Mouse (Mus musculus): ENCODE data around the gene Cartpt. TPM values are rescaled to one million over a fixed set of nuclear protein-coding genes. Genes with fewer than 3 reads are reported as not detected.
"Not testable (repeated sequence)": the region's sequence is repeated elsewhere in the genome, so short reads cannot be mapped to it uniquely, and the experiment has no call there.

Gene Cartpt
- polyA plus RNA-seq, 1 experiment from 2014 or later: not detected

DNA sequence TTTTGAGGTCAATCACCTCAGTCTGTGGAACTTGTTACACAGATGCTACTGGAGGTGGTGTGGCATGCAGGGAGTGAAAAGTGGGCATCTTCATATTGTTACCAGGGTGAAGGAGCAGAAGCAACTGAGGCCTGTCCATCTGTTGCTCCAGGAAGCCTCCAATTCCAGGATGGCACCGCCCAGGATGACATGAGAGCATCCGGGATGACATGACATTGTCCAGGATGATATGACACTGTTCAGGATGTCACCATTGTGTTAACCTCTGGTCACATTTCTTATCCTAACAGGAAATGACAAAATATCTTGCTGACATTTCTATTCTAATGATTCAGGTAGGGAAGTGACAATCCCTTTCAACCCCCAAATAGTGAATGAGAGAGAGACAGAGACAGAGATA, 47.8 kb downstream of the Cartpt start:
- 74% methylated on average over 2 of the region's 2 CpGs for WGBS (ENCODE audit: insufficient replicate concordance)
- Histone ChIP-seq H3K4me2 (ENCODE audit: low read depth, low read length) (no peak overlapping the region), H3K4me3 (ENCODE audit: low read depth, low read length) (no peak overlapping the region), H3K36me3 (replicated peaks; ENCODE audit: insufficient read depth, low read length) (no peaks in the 10 kb centered on the region), H3K4me1 (ENCODE audit: insufficient read depth) (no peaks in the 10 kb centered on the region), H3K27me3 (ENCODE audit: insufficient read depth, low read length) (0 out of 2 replicates have a peak, but pooled peaks cover 3% of the 10 kb centered on the region), H3K9me3 (ENCODE audit: low read length) (no peaks in the 10 kb centered on the region), H3K9ac (replicated peaks) (no peak overlapping the region), H3K27ac (ENCODE audit: low read depth) (no peak overlapping the region)
- no peak for TF ChIP-seq EP300 (IDR thresholded peaks at IDR 0.05; ENCODE audit: low read depth)
- TF ChIP-seq CTCF (IDR thresholded peaks at IDR 0.05; ENCODE audit: low read depth): no peak
- no peak for DNase-seq
- no peak for ATAC-seq

- not testable (repeated sequence) for H3K9me3 ChIP-seq (ENCODE audit: low read length)
These were observed 48.5 kb downstream of the Cartpt start for GRCm38 (mm10) chr13:99852416-99852815.

GRCm38 (mm10) chr13:99851026-99851425, 49.9 kb downstream of the Cartpt start:
- Histone ChIP-seq H3K4me1 (ENCODE audit: insufficient read depth) (no peaks in the 10 kb centered on the region), H3K36me3 (replicated peaks; ENCODE audit: insufficient read depth, low read length) (no peaks in the 10 kb centered on the region), H3K27me3 (ENCODE audit: insufficient read depth, low read length) (0 out of 2 replicates have a peak, but pooled peaks cover 3% of the 10 kb centered on the region), H3K4me2 (ENCODE audit: low read depth, low read length) (no peak overlapping the region), H3K27ac (ENCODE audit: low read depth) (no peak overlapping the region), H3K9ac (replicated peaks) (no peak overlapping the region), H3K9me3 (ENCODE audit: low read length) (no peaks in the 10 kb centered on the region), H3K4me3 (ENCODE audit: low read depth, low read length) (no peak overlapping the region)
- 25% methylated on average over 4 of the region's 4 CpGs for WGBS (ENCODE audit: insufficient replicate concordance)
- no peak for TF ChIP-seq CTCF (IDR thresholded peaks at IDR 0.05; ENCODE audit: low read depth)
- DNase-seq (no peak), ATAC-seq (no peak)

More at GRCm38 (mm10) chr13:99852416-99852815, 48.5 kb downstream of the Cartpt start:
- H3K4me3 ChIP-seq (ENCODE audit: low read depth, low read length); ATAC-seq; H3K4me2 ChIP-seq (ENCODE audit: low read depth, low read length); H3K36me3 ChIP-seq (replicated peaks; ENCODE audit: insufficient read depth, low read length); DNase-seq; H3K4me1 ChIP-seq (ENCODE audit: insufficient read depth); H3K27ac ChIP-seq (ENCODE audit: low read depth); H3K9ac ChIP-seq (replicated peaks); H3K27me3 ChIP-seq (ENCODE audit: insufficient read depth, low read length): not testable (repeated sequence)
- WGBS (ENCODE audit: insufficient replicate concordance): 61% methylated on average over 3 of the region's 3 CpGs

GRCm38 (mm10) chr13:99849597-99849996, 51.3 kb downstream of the Cartpt start:
- WGBS (ENCODE audit: insufficient replicate concordance): 33% methylated on average over 15 of the region's 15 CpGs

More at GRCm38 (mm10) chr13:99849597-99849996, 51.3 kb downstream of the Cartpt start:
- Histone ChIP-seq H3K4me1 (ENCODE audit: insufficient read depth) (no peaks in the 10 kb centered on the region), H3K9me3 (ENCODE audit: low read length) (no peaks in the 10 kb centered on the region), H3K27me3 (ENCODE audit: insufficient read depth, low read length) (0 out of 2 replicates have a peak, but pooled peaks cover 3% of the 10 kb centered on the region), H3K4me2 (ENCODE audit: low read depth, low read length) (no peak overlapping the region), H3K9ac (replicated peaks) (no peak overlapping the region), H3K4me3 (ENCODE audit: low read depth, low read length) (no peak overlapping the region), H3K27ac (ENCODE audit: low read depth) (no peak overlapping the region), H3K36me3 (replicated peaks; ENCODE audit: insufficient read depth, low read length) (no peaks in the 10 kb centered on the region)
- no peak for ATAC-seq
- DNase-seq: no peak
- TF ChIP-seq CTCF (IDR thresholded peaks at IDR 0.05; ENCODE audit: low read depth) (peak; percentile 46; the same call in 1 of the 2 replicates), EP300 (IDR thresholded peaks at IDR 0.05; ENCODE audit: low read depth) (no peak)

Other genes starting within 250 kb of the Cartpt start
- gene Mccc2, start 114.5 kb upstream of the Cartpt start, polyA plus RNA-seq (2015; fragmentation: Nextera tagmentation; extraction: Ambion mirVana): 32.5 and 35.7 TPM in 2 replicates
- gene Bdp1, start 203.0 kb upstream of the Cartpt start, polyA plus RNA-seq (2015; fragmentation: Nextera tagmentation; extraction: Ambion mirVana): 7.3 and 9.1 TPM in 2 replicates
- 15.1 and 15.5 TPM in 2 replicates for gene Serf1, start 206.9 kb upstream of the Cartpt start, polyA plus RNA-seq (2015; fragmentation: Nextera tagmentation; extraction: Ambion mirVana)
- gene Smn1, start 223.8 kb upstream of the Cartpt start, polyA plus RNA-seq (2015; fragmentation: Nextera tagmentation; extraction: Ambion mirVana): 13.0 and 14.6 TPM in 2 replicates